Mouse (Mus musculus) frontal cortex, postnatal 36 days (tissue): Measurements from ENCODE around the gene Lcorl.

Experiments used
- DNase-seq, 2 experiments: peaks; one replicate each; pipeline ENCODE4 v3.0.0; 2022; ENCODE audit warnings: low spot score in 2 of 2

The Lcorl gene

GRCm38 (mm10) chr5:45857254-45858011 lies at the start of gene Lcorl:
Lcorl (minus strand) TSS chr5:45857615.
- DNase-seq = peak; percentile 95 to 96

- no peak for DNase-seq
Measured at GRCm38 (mm10) chr5:45904683-45905082, 47.3 kb upstream of the Lcorl start.

GRCm38 (mm10) chr5:45903246-45903645 lies 45.8 kb upstream of the Lcorl start:
- DNase-seq = no peak

- no peak for DNase-seq
Measured at GRCm38 (mm10) chr5:45895362-45895761, 37.9 kb upstream of the Lcorl start.

GRCm38 (mm10) chr5:45893696-45894095 lies 36.3 kb upstream of the Lcorl start:
- DNase-seq = no peak

GRCm38 (mm10) chr5:45876328-45876727 lies 18.9 kb upstream of the Lcorl start:
- no peak for DNase-seq

- no peak for DNase-seq
Measured at GRCm38 (mm10) chr5:45875472-45875871, 18.1 kb upstream of the Lcorl start.

- DNase-seq = no peak
Measured at GRCm38 (mm10) chr5:45874284-45875030, 17.0 kb upstream of the Lcorl start.

GRCm38 (mm10) chr5:45858368-45858767 lies 953 bp upstream of the Lcorl start:
- DNase-seq = no peak

GRCm38 (mm10) chr5:45856876-45857253 lies 550 bp downstream of the Lcorl start:
- DNase-seq = no peak

GRCm38 (mm10) chr5:45856303-45856821 lies 1.1 kb downstream of the Lcorl start:
- DNase-seq = peak; percentile 58 to 68

- DNase-seq = peak; percentile 2 to 57
Measured at GRCm38 (mm10) chr5:45855526-45856302, 1.7 kb downstream of the Lcorl start.

GRCm38 (mm10) chr5:45844723-45845122 lies 12.7 kb downstream of the Lcorl start:
- no peak for DNase-seq

- DNase-seq = no peak
Measured at GRCm38 (mm10) chr5:45835131-45835530, 22.3 kb downstream of the Lcorl start.

GRCm38 (mm10) chr5:45811527-45811926 lies 45.9 kb downstream of the Lcorl start:
- DNase-seq = no peak

GRCm38 (mm10) chr5:45791864-45792263 lies 65.6 kb downstream of the Lcorl start:
- no peak for DNase-seq

- DNase-seq = no peak
Measured at GRCm38 (mm10) chr5:45790221-45790620, 67.2 kb downstream of the Lcorl start.

- no peak for DNase-seq
Measured at GRCm38 (mm10) chr5:45757502-45758121, 99.8 kb downstream of the Lcorl start.

GRCm38 (mm10) chr5:45737911-45738310 lies 119.5 kb downstream of the Lcorl start:
- no peak for DNase-seq

GRCm38 (mm10) chr5:45733751-45734150 lies 123.7 kb downstream of the Lcorl start:
- no peak for DNase-seq

- DNase-seq = no peak
Measured at GRCm38 (mm10) chr5:45718848-45719488, 138.4 kb downstream of the Lcorl start.
